Mouse (Mus musculus) embryonic facial prominence, embryonic 14.5 days (tissue): ENCODE data around the gene Sft2d1. TPM values are rescaled to one million over a fixed set of nuclear protein-coding genes. Genes with fewer than 3 reads are reported as not detected.

Experiments
- ATAC-seq: fragments of 200-750 bp; cut with Nextera tagmentation; 2 replicates; pipeline ENCODE4 v1.8.0; 2017; ENCODE audit warnings: low read depth, moderate number of reproducible peaks, moderate TSS enrichment
- DNase-seq: peaks from one replicate; pipeline ENCODE4 v3.0.0-alpha.2; 2015; ENCODE audit warnings: low spot score
- H3K27ac ChIP-seq: fragments of 300-500 bp; sonication (generic); replicated peaks from 2 replicates; pipeline ENCODE4 v1.5.1; 2014; ENCODE audit warnings: low read depth, mild to moderate bottlenecking, low read length, moderate library complexity
- H3K27me3 ChIP-seq: fragments of 300-500 bp; sonication (generic); replicated peaks from 2 replicates; pipeline ENCODE4 v1.6.1; 2014; ENCODE audit warnings: low read length; ENCODE audit not compliant: control insufficient read depth, insufficient read depth
- H3K36me3 ChIP-seq: fragments of 300-500 bp; sonication (generic); 2 replicates; pipeline ENCODE4 v1.6.1; 2014; ENCODE audit warnings: low read length, mixed read lengths; ENCODE audit not compliant: control insufficient read depth, insufficient read depth
- H3K4me1 ChIP-seq: fragments of 300-500 bp; sonication (generic); 2 replicates; pipeline ENCODE4 v1.6.1; 2014; ENCODE audit warnings: antibody characterized with exemption, low read length; ENCODE audit not compliant: control insufficient read depth, insufficient read depth
- H3K4me2 ChIP-seq: fragments of 300-500 bp; sonication (generic); 2 replicates; pipeline ENCODE4 v1.6.1; 2014; ENCODE audit warnings: low read depth, mild to moderate bottlenecking, low read length, moderate library complexity, mixed read lengths
- H3K4me3 ChIP-seq: fragments of 300-500 bp; sonication (generic); 2 replicates; pipeline ENCODE4 v1.5.1; 2014; ENCODE audit warnings: low read depth, mild to moderate bottlenecking, low read length
- H3K9ac ChIP-seq: fragments of 300-500 bp; sonication (generic); 2 replicates; pipeline ENCODE4 v1.6.1; 2014; ENCODE audit warnings: low read depth, mild to moderate bottlenecking, low read length, moderate library complexity, mixed read lengths
- H3K9me3 ChIP-seq: fragments of 300-500 bp; sonication (generic); 2 replicates; pipeline ENCODE4 v1.6.1; 2016; ENCODE audit warnings: low read length; ENCODE audit not compliant: control insufficient read depth
- WGBS: fragments of 180-500 bp; shearing (Covaris S2); extraction: QIAGEN DNeasy Blood & Tissue Kit; methylation state at CpG from one replicate; pipeline ENCODE4 v1.1.7; 2014; 5-methylcytosine and 5-hydroxymethylcytosine counted together
- polyA plus RNA-seq: library from polyadenylated mRNA; unstranded; fragments of >200 nt; fragmentation: Nextera tagmentation; extraction: Ambion mirVana; gene quantifications from 2 replicates; pipeline ENCODE4 v1.2.1, GENCODE M21; 2014

Sft2d1 gene
- polyA plus RNA-seq, 1 experiment from 2014 or later: 72.2 TPM

GRCm38 (mm10) chr17:8282821-8283525 is 27.9 kb upstream of the Sft2d1 start, which contains the start of gene Mpc1:
TSS of gene Mpc1 (plus strand) at chr17:8282904.
- WGBS: 1% methylated on average over 27 of the region's 35 CpGs
- H3K4me2 ChIP-seq: peak within 1 kb of the TSS; percentile 100
- DNase-seq: peak; percentile 75
- peak within 1 kb of the TSS; percentile 83 for H3K9ac ChIP-seq
- H3K4me3 ChIP-seq: peak within 1 kb of the TSS; percentile 93
- ATAC-seq: peak; percentile 70
- H3K4me1 ChIP-seq: peaks cover 11% of the 10 kb centered on the region
- H3K9me3 ChIP-seq: no peaks in the 10 kb centered on the region
- H3K27ac ChIP-seq: peak within 1 kb of the TSS; percentile 92
- H3K27me3 ChIP-seq: no peaks in the 10 kb centered on the region
- H3K36me3 ChIP-seq: no peaks in the 10 kb centered on the region

- Histone ChIP-seq H3K4me1 (peaks cover 11% of the 10 kb centered on the region), H3K4me2 (peak overlapping the region; percentile 100), H3K27me3 (no peaks in the 10 kb centered on the region), H3K9me3 (no peaks in the 10 kb centered on the region), H3K9ac (peak overlapping the region; percentile 83), H3K4me3 (peak overlapping the region; percentile 93), H3K36me3 (no peaks in the 10 kb centered on the region), H3K27ac (peak overlapping the region; percentile 92)
- DNase-seq (peak; percentile 98), ATAC-seq (peak; percentile 99)
- WGBS: 1% methylated on average over 40 of the region's 77 CpGs
These were observed 27.2 kb upstream of the Sft2d1 start for GRCm38 (mm10) chr17:8283526-8284253.

- Histone ChIP-seq H3K9me3 (0 out of 2 replicates have a peak, but pooled peaks cover 2% of the 10 kb centered on the region), H3K4me3 (peak overlapping the region; percentile 93), H3K27ac (no peak overlapping the region), H3K4me2 (peak overlapping the region; percentile 100), H3K27me3 (no peaks in the 10 kb centered on the region), H3K36me3 (no peaks in the 10 kb centered on the region), H3K4me1 (peaks cover 11% of the 10 kb centered on the region), H3K9ac (peak overlapping the region; percentile 83)
- peak; percentile 9; the same call in 1 of the 2 replicates for ATAC-seq
- 0% methylated on average over 29 of the region's 32 CpGs for WGBS
- DNase-seq: no peak
These were observed 26.6 kb upstream of the Sft2d1 start for GRCm38 (mm10) chr17:8284254-8284661.

- Histone ChIP-seq H3K27ac (no peak overlapping the region), H3K4me1 (peaks cover 11% of the 10 kb centered on the region), H3K4me2 (peak overlapping the region; percentile 100), H3K4me3 (peak overlapping the region; percentile 93), H3K9me3 (0 out of 2 replicates have a peak, but pooled peaks cover 3% of the 10 kb centered on the region), H3K9ac (no peak overlapping the region), H3K36me3 (0 out of 2 replicates have a peak, but pooled peaks cover 4% of the 10 kb centered on the region), H3K27me3 (no peaks in the 10 kb centered on the region)
- no peak for DNase-seq
- ATAC-seq: no peak
- WGBS: 43% methylated on average over 8 of the region's 8 CpGs
These were observed 25.8 kb upstream of the Sft2d1 start for GRCm38 (mm10) chr17:8285056-8285455.

- Histone ChIP-seq H3K27ac (no peak overlapping the region), H3K4me1 (peaks cover 11% of the 10 kb centered on the region), H3K4me2 (no peak overlapping the region), H3K27me3 (no peaks in the 10 kb centered on the region), H3K36me3 (0 out of 2 replicates have a peak, but pooled peaks cover 7% of the 10 kb centered on the region), H3K9ac (no peak overlapping the region), H3K4me3 (no peak overlapping the region), H3K9me3 (0 out of 2 replicates have a peak, but pooled peaks cover 3% of the 10 kb centered on the region)
- ATAC-seq (no peak), DNase-seq (no peak)
- 82% methylated on average over 4 of the region's 4 CpGs for WGBS
These were observed 23.9 kb upstream of the Sft2d1 start for GRCm38 (mm10) chr17:8286987-8287386.

GRCm38 (mm10) chr17:8289993-8290679 is 20.8 kb upstream of the Sft2d1 start:
- Histone ChIP-seq H3K36me3 (0 out of 2 replicates have a peak, but pooled peaks cover 7% of the 10 kb centered on the region), H3K27ac (no peak overlapping the region), H3K9ac (no peak overlapping the region), H3K4me2 (no peak overlapping the region), H3K4me1 (peaks cover 2% of the 10 kb centered on the region), H3K9me3 (0 out of 2 replicates have a peak, but pooled peaks cover 3% of the 10 kb centered on the region), H3K27me3 (no peaks in the 10 kb centered on the region), H3K4me3 (no peak overlapping the region)
- DNase-seq: no peak
- WGBS: 94% methylated on average over 3 of the region's 3 CpGs
- ATAC-seq: no peak

DNA sequence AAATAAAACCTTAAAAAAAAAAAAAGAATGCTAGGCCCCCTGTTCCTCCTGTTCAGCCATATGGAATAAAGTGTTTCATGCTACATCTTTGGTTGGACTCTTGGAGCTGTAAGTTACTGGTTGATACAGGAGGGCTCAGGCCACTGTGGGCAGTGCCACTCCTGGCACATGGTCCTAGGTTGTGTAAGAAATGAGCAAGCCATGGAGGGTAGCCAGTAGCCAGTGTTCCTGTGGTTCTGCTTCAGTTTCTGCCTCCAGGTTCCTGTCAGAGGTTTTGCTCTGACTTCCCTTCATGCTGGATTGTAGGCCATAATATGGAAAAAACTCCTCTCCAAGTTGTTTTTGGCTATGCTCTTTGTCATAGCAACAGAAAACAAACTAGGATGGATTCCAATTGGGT is 20.2 kb upstream of the Sft2d1 start:
- no peaks in the 10 kb centered on the region for H3K4me1 ChIP-seq
- H3K4me2 ChIP-seq: no peak overlapping the region
- H3K4me3 ChIP-seq: no peak overlapping the region
- no peaks in the 10 kb centered on the region for H3K27me3 ChIP-seq
- H3K27ac ChIP-seq: no peak overlapping the region
- 0 out of 2 replicates have a peak, but pooled peaks cover 7% of the 10 kb centered on the region for H3K36me3 ChIP-seq
- no peak overlapping the region for H3K9ac ChIP-seq
- DNase-seq: no peak
- ATAC-seq: no peak
- H3K9me3 ChIP-seq: 0 out of 2 replicates have a peak, but pooled peaks cover 3% of the 10 kb centered on the region

DNA sequence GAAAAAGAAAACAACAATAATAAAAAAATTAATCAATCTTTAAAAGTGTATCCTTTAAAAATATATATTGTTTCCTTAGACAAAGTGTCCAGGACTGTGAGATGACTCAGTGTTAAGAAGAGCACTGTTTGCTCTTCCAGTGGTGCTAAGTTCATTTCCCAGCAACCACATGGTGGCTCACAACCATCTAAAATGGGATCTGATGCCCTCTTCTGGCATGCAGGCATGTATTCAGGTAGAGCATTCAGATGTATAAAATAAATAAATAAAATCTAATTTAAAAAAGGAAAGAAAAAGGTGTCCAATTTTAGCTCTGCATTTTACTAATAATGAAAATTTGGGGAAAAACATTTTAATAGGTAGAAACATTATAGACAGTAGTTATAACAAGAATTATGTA is 15.1 kb upstream of the Sft2d1 start:
- no peaks in the 10 kb centered on the region for H3K9me3 ChIP-seq
- no peak overlapping the region for H3K4me2 ChIP-seq
- no peak overlapping the region for H3K4me3 ChIP-seq
- no peak for DNase-seq
- no peaks in the 10 kb centered on the region for H3K36me3 ChIP-seq
- ATAC-seq: no peak
- H3K4me1 ChIP-seq: no peaks in the 10 kb centered on the region
- no peak overlapping the region for H3K9ac ChIP-seq
- no peak overlapping the region for H3K27ac ChIP-seq
- no peaks in the 10 kb centered on the region for H3K27me3 ChIP-seq
